Mouse (Mus musculus): ENCODE data around the gene Slf1.

GRCm38 (mm10) chr13:77125159-77125558, 10.1 kb downstream of the Slf1 start:
- TF ChIP-seq CTCF (IDR thresholded peaks at IDR 0.05; ENCODE audit: low read depth, low read length) (no peak), POLR2A (IDR thresholded peaks at IDR 0.05; ENCODE audit: extremely low read depth, insufficient read depth, low read length) (no peak)
